Mouse (Mus musculus): Measurements from ENCODE around the gene Med12.

GRCm38 (mm10) chrX:101260441-101261325 lies 13.1 kb upstream of the Med12 start:
- no peak for TF ChIP-seq MAFK (IDR thresholded peaks at IDR 0.05; ENCODE audit: insufficient read depth, low read depth, low read length)
- TF ChIP-seq HCFC1 (IDR thresholded peaks at IDR 0.05; ENCODE audit: borderline replicate concordance, insufficient read depth, low read length), result no peak
- no peak for TF ChIP-seq ZC3H11A (IDR thresholded peaks at IDR 0.05; ENCODE audit: borderline replicate concordance, low read depth, low read length)
- no peak for TF ChIP-seq CHD2 (IDR thresholded peaks at IDR 0.05; ENCODE audit: low read depth, low read length)
- TF ChIP-seq ZNF384 (IDR thresholded peaks at IDR 0.05; ENCODE audit: low read depth, low read length), result no peak
